Mouse (Mus musculus) heart, embryonic 14.5 days (tissue): ENCODE measurements around the gene Eif4b. TPM values are rescaled to one million over a fixed set of nuclear protein-coding genes. Genes with fewer than 3 reads are reported as not detected.

Experiments
- ATAC-seq: fragments of 200-750 bp; cut with Nextera tagmentation; 2 replicates; pipeline ENCODE4 v1.8.0; 2017; ENCODE audit warnings: low read depth, moderate TSS enrichment; ENCODE audit not compliant: insufficient number of reproducible peaks, insufficient read depth, low FRiP score
- H3K27ac ChIP-seq, 2 experiments: fragments of 200-500 bp in 1 of 2; fragments of 300-500 bp in 1 of 2; sonication (generic) in 1 of 2; replicated peaks in 1 of 2; 2 replicates each; pipeline ENCODE4 v1.5.1; 2012 to 2014; ENCODE audit warnings: low read depth in 2 of 2, low read length in 2 of 2, control low read depth in 1 of 2, mild to moderate bottlenecking in 1 of 2, mixed read lengths in 1 of 2; ENCODE audit not compliant: control insufficient read depth in 1 of 2, insufficient read depth in 1 of 2
- H3K27me3 ChIP-seq: fragments of 300-500 bp; sonication (generic); 2 replicates; pipeline ENCODE4 v1.6.1; 2014; ENCODE audit warnings: mild to moderate bottlenecking, low read length, control low read depth; ENCODE audit not compliant: control insufficient read depth, insufficient read depth
- H3K36me3 ChIP-seq: fragments of 300-500 bp; sonication (generic); 2 replicates; pipeline ENCODE4 v1.6.1; 2014; ENCODE audit warnings: mild to moderate bottlenecking, control low read depth, low read length, mixed read lengths; ENCODE audit not compliant: control insufficient read depth, insufficient read depth
- H3K4me1 ChIP-seq, 2 experiments: fragments of 200-500 bp in 1 of 2; fragments of 300-500 bp in 1 of 2; sonication (generic) in 1 of 2; 2 replicates each; pipeline ENCODE4 v1.6.1; 2012 to 2014; ENCODE audit warnings: low read length in 2 of 2, control low read depth in 1 of 2, mixed read lengths in 1 of 2; ENCODE audit not compliant: control insufficient read depth in 2 of 2, insufficient read depth in 2 of 2
- H3K4me2 ChIP-seq: fragments of 300-500 bp; sonication (generic); 2 replicates; pipeline ENCODE4 v1.6.1; 2014; ENCODE audit warnings: mild to moderate bottlenecking, low read length
- H3K4me3 ChIP-seq, 2 experiments: fragments of 200-500 bp in 1 of 2; fragments of 300-500 bp in 1 of 2; sonication (generic) in 1 of 2; 2 replicates each; pipeline ENCODE4 v1.5.1; 2012 to 2014; ENCODE audit warnings: low read length in 2 of 2, mild to moderate bottlenecking in 2 of 2, control low read depth in 1 of 2, low read depth in 1 of 2, moderate library complexity in 1 of 2; ENCODE audit not compliant: control insufficient read depth in 1 of 2, insufficient read depth in 1 of 2
- H3K9ac ChIP-seq: fragments of 300-500 bp; sonication (generic); 2 replicates; pipeline ENCODE4 v1.6.1; 2014; ENCODE audit warnings: mild to moderate bottlenecking, low read length
- H3K9me3 ChIP-seq: fragments of 300-500 bp; sonication (generic); 2 replicates; pipeline ENCODE4 v1.6.1; 2016; ENCODE audit warnings: low read length, control low read depth; ENCODE audit not compliant: control insufficient read depth
- WGBS: fragments of 180-500 bp; shearing (Covaris S2); extraction: QIAGEN DNeasy Blood & Tissue Kit; methylation state at CpG from one replicate; pipeline ENCODE4 v1.1.7; 2014; 5-methylcytosine and 5-hydroxymethylcytosine counted together
- polyA plus RNA-seq: library from polyadenylated mRNA; unstranded; fragments of >200 nt; fragmentation: Nextera tagmentation; extraction: Ambion mirVana; gene quantifications from 2 replicates; pipeline ENCODE4 v1.2.1, GENCODE M21; 2014

Gene Eif4b
- polyA plus RNA-seq, 1 experiment from 2014 or later, result 78.0 TPM

DNA sequence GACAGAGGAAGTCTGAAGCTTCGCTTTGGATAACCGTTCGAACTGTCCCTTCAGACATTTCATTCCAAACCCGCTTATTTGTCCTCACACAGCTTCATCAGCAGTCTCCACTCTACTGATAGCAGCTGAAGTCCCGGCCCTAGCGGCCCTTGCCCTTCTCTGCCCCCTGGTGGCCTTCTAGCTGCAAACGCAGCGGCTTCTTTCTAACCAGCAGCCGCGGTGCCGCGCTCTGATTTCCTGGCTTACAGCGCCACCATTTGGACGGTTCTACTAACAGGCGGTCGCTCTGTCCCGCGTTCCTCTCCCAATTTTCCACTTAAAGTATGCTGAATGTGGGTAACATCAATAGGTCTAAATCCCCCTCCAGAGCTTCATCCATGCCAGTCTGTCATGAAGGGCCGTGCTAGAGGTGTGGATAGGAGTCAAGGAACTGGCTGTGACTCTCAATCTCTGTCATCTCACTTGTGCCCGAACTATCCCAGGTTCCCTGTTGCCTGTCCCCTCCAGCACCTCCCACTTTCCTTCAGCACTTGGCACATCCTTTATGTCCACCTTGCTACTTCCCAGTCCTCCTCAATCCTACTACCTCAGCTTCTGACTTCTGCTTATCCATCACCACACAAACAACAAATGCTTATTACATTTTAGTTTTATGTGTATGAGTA is 7.8 kb upstream of the Eif4b start:
- ATAC-seq, result peak; percentile 43; the same call in 1 of the 2 replicates
- Histone ChIP-seq H3K36me3 (no peaks in the 10 kb centered on the region), H3K4me2 (no peak overlapping the region), H3K4me3 (no peak overlapping the region), H3K27ac (no peak overlapping the region), H3K4me1 (peaks cover 5 to 24% of the 10 kb centered on the region in 2 experiments; a peak in 3 of 4 replicates), H3K9ac (no peak overlapping the region), H3K9me3 (no peaks in the 10 kb centered on the region), H3K27me3 (peaks cover 10% of the 10 kb centered on the region; the same call in 1 of the 2 replicates)
- 4% methylated on average over 20 of the region's 20 CpGs for WGBS

- H3K9ac ChIP-seq, result no peak overlapping the region
- H3K36me3 ChIP-seq, result peaks cover 4% of the 10 kb centered on the region; the same call in 1 of the 2 replicates
- no peak overlapping the region for H3K4me2 ChIP-seq
- 59% methylated on average over 13 of the region's 13 CpGs for WGBS
- no peak overlapping the region for H3K4me3 ChIP-seq
- peaks cover 3 to 15% of the 10 kb centered on the region in 2 experiments; a peak in 3 of 4 replicates for H3K4me1 ChIP-seq
- no peak for ATAC-seq
- no peak overlapping the region for H3K27ac ChIP-seq
- no peaks in the 10 kb centered on the region for H3K9me3 ChIP-seq
- peaks cover 10% of the 10 kb centered on the region; the same call in 1 of the 2 replicates for H3K27me3 ChIP-seq
Measured at GRCm38 (mm10) chr15:102070476-102071467, 2.8 kb upstream of the Eif4b start.

- Histone ChIP-seq H3K4me3 (peak overlapping the region; percentile 21 to 97; a peak in 3 of 4 replicates), H3K9me3 (no peaks in the 10 kb centered on the region), H3K36me3 (peaks cover 4% of the 10 kb centered on the region; the same call in 1 of the 2 replicates), H3K27ac (peak overlapping the region in 1 of 2 experiments; percentile 96; a peak in 1 of 4 replicates), H3K9ac (peak overlapping the region; percentile 58), H3K4me1 (peaks cover 3 to 22% of the 10 kb centered on the region in 2 experiments; a peak in 3 of 4 replicates), H3K27me3 (0 out of 2 replicates have a peak, but pooled peaks cover under 1% of the 10 kb centered on the region), H3K4me2 (peak overlapping the region; percentile 66)
- 14% methylated on average over 6 of the region's 6 CpGs for WGBS
- ATAC-seq, result no peak
Measured at GRCm38 (mm10) chr15:102072963-102073558, 512 bp upstream of the Eif4b start.

GRCm38 (mm10) chr15:102074070-102074731 is 628 bp downstream of the Eif4b start:
- H3K27ac ChIP-seq, result peak overlapping the region; percentile 96 to 98
- peak overlapping the region; percentile 97 to 98 for H3K4me3 ChIP-seq
- H3K9ac ChIP-seq, result peak overlapping the region; percentile 99
- H3K4me2 ChIP-seq, result peak overlapping the region; percentile 96
- H3K4me1 ChIP-seq, result peaks cover 3 to 26% of the 10 kb centered on the region in 2 experiments; a peak in 3 of 4 replicates
- peaks cover 4% of the 10 kb centered on the region; the same call in 1 of the 2 replicates for H3K36me3 ChIP-seq
- 0% methylated on average over 57 of the region's 57 CpGs for WGBS
- H3K27me3 ChIP-seq, result no peaks in the 10 kb centered on the region
- no peaks in the 10 kb centered on the region for H3K9me3 ChIP-seq
- ATAC-seq, result peak; percentile 37

- no peak overlapping the region; a peak in 1 of 4 replicates for H3K27ac ChIP-seq
- WGBS, result 7% methylated on average over 11 of the region's 11 CpGs
- H3K9me3 ChIP-seq, result no peaks in the 10 kb centered on the region
- no peak for ATAC-seq
- H3K4me3 ChIP-seq, result peak overlapping the region; percentile 97 to 98; a peak in 3 of 4 replicates
- H3K4me1 ChIP-seq, result peaks cover 3 to 26% of the 10 kb centered on the region in 2 experiments; a peak in 3 of 4 replicates
- H3K4me2 ChIP-seq, result peak overlapping the region; percentile 96
- H3K27me3 ChIP-seq, result no peaks in the 10 kb centered on the region
- peak overlapping the region; percentile 99 for H3K9ac ChIP-seq
- peaks cover 4% of the 10 kb centered on the region; the same call in 1 of the 2 replicates for H3K36me3 ChIP-seq
Measured at GRCm38 (mm10) chr15:102074876-102075585, 1.5 kb downstream of the Eif4b start.

DNA sequence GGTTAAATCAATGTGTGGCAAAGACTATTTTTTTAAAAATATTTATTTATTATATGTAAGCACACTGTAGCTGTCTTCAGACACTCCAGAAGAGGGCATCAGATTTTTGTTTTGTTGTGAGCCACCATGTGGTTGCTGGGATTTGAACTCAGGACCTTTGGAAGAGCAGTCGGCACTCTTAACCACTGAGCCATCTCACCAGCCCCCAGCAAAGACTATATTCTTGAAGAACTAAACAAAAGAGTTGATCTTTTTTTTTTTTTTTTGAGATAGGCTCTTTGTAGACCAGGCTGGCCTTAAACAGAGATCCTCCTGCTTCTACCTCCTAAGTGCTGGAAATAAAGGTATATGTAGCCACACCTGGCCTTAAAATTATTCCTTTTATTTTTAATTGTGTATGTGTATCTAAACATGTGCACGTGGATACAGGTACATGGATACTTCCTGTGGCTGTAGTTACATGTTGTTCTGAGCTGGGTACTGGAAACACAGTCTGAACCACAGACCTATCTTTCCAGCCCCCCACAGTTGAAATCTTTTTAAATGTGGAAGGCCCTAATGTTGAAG is 3.6 kb downstream of the Eif4b start:
- H3K4me2 ChIP-seq, result no peak overlapping the region
- no peak overlapping the region for H3K9ac ChIP-seq
- WGBS, result 90% methylated on average over 2 of the region's 2 CpGs
- ATAC-seq, result no peak
- H3K27me3 ChIP-seq, result no peaks in the 10 kb centered on the region
- H3K4me3 ChIP-seq, result no peak overlapping the region
- no peak overlapping the region for H3K27ac ChIP-seq
- H3K9me3 ChIP-seq, result no peaks in the 10 kb centered on the region
- peaks cover 3 to 30% of the 10 kb centered on the region in 2 experiments; a peak in 3 of 4 replicates for H3K4me1 ChIP-seq
- peaks cover 21% of the 10 kb centered on the region for H3K36me3 ChIP-seq
